Mouse (Mus musculus): ENCODE data around the gene Dnajb4. TPM values are rescaled to one million over a fixed set of nuclear protein-coding genes. Genes with fewer than 3 reads are reported as not detected.

Gene Dnajb4
- polyA plus RNA-seq, 1 experiment from 2014 or later = 20.1 TPM

Other genes starting within 250 kb of the Dnajb4 start
- gene Gipc2, start 44.1 kb downstream of the Dnajb4 start, polyA plus RNA-seq (2016; fragmentation: Nextera tagmentation; extraction: Ambion mirVana) = 0.95 and 1.5 TPM in 2 replicates
- gene Fubp1, start 120 bp upstream of the Dnajb4 start, polyA plus RNA-seq (2016; fragmentation: Nextera tagmentation; extraction: Ambion mirVana) = 411 and 422 TPM in 2 replicates
- 3.0 and 4.5 TPM in 2 replicates for gene Nexn, start 56.0 kb upstream of the Dnajb4 start, polyA plus RNA-seq (2016; fragmentation: Nextera tagmentation; extraction: Ambion mirVana)
- 17.1 and 18.2 TPM in 2 replicates for gene Miga1, start 130.1 kb upstream of the Dnajb4 start, polyA plus RNA-seq (2016; fragmentation: Nextera tagmentation; extraction: Ambion mirVana)
- gene Usp33, start 136.2 kb upstream of the Dnajb4 start, polyA plus RNA-seq (2016; fragmentation: Nextera tagmentation; extraction: Ambion mirVana) = 47.2 and 58.8 TPM in 2 replicates
- 53.3 and 54.6 TPM in 2 replicates for gene Zzz3, start 185.2 kb upstream of the Dnajb4 start, polyA plus RNA-seq (2016; fragmentation: Nextera tagmentation; extraction: Ambion mirVana)

Measured in midbrain, embryonic 10.5 days (tissue).